Mouse (Mus musculus) liver, adult 2 months (tissue): Measurements from ENCODE around the gene Sarnp. TPM values are rescaled to one million over a fixed set of nuclear protein-coding genes. Genes with fewer than 3 reads are reported as not detected.

Experiments used
- DNase-seq: peaks from one replicate; pipeline ENCODE4 v3.0.0-alpha.2; 2011; ENCODE audit warnings: low read depth, low spot score; ENCODE audit errors: extremely low read depth
- H3K27ac ChIP-seq: fragments of 200-500 bp; replicated peaks from 2 replicates; pipeline ENCODE4 v1.5.1; 2012; ENCODE audit warnings: low read depth, mild to moderate bottlenecking, control low read depth, inconsistent platforms, low read length; ENCODE audit not compliant: insufficient read depth
- H3K27me3 ChIP-seq: fragments of 200-500 bp; 2 replicates; pipeline ENCODE4 v1.6.1; 2012; ENCODE audit warnings: mild to moderate bottlenecking, moderate library complexity, low read length, inconsistent platforms; ENCODE audit not compliant: control insufficient read depth, insufficient read depth
- H3K36me3 ChIP-seq: fragments of 200-500 bp; 2 replicates; pipeline ENCODE4 v1.6.1; 2012; ENCODE audit warnings: low read length, inconsistent platforms; ENCODE audit not compliant: control insufficient read depth, insufficient read depth
- H3K4me1 ChIP-seq: fragments of 200-500 bp; 2 replicates; pipeline ENCODE4 v1.6.1; 2011; ENCODE audit warnings: low read length; ENCODE audit not compliant: control insufficient read depth, insufficient read depth
- H3K4me3 ChIP-seq: fragments of 200-500 bp; 2 replicates; pipeline ENCODE4 v1.5.1; 2011; ENCODE audit warnings: low read depth, mild to moderate bottlenecking, control low read depth, low read length, moderate library complexity; ENCODE audit not compliant: insufficient read depth
- H3K79me2 ChIP-seq: fragments of 200-500 bp; 2 replicates; pipeline ENCODE4 v1.6.1; 2012; ENCODE audit warnings: inconsistent platforms, mild to moderate bottlenecking, low read length, moderate library complexity; ENCODE audit not compliant: control insufficient read depth, insufficient read depth
- H3K9ac ChIP-seq: fragments of 200-500 bp; 2 replicates; pipeline ENCODE4 v1.6.1; 2012; ENCODE audit warnings: low read depth, mild to moderate bottlenecking, control low read depth, inconsistent platforms, low read length
- CTCF ChIP-seq: fragments of 200-500 bp; IDR thresholded peaks from 2 replicates; pipeline ENCODE4 v1.5.1; 2011; ENCODE audit warnings: low read depth, low read length, control low read depth
- POLR2A ChIP-seq: fragments of 200-500 bp; IDR thresholded peaks from 2 replicates; pipeline ENCODE4 v1.6.1; 2011; ENCODE audit warnings: low read length, control low read depth; ENCODE audit not compliant: insufficient read depth; ENCODE audit errors: extremely low read depth
- WGBS: fragments of 180-500 bp; shearing (Covaris S2); methylation state at CpG from one replicate; pipeline ENCODE4 v1.1.7; 2018; 5-methylcytosine and 5-hydroxymethylcytosine counted together
- polyA plus RNA-seq: library from polyadenylated mRNA; depleted of rRNA; stranded (reverse); fragments of >200 nt; gene quantifications from 2 replicates; pipeline ENCODE4 v1.2.3, GENCODE M21; 2012
- total RNA-seq: library from RNA; depleted of rRNA; stranded (reverse); fragments of >200 nt; gene quantifications from 2 replicates; pipeline ENCODE4 v1.2.3, GENCODE M21; 2014

Gene Sarnp
- total and polyA plus RNA-seq, 2 experiments = 6.7 to 25.8 TPM

DNA sequence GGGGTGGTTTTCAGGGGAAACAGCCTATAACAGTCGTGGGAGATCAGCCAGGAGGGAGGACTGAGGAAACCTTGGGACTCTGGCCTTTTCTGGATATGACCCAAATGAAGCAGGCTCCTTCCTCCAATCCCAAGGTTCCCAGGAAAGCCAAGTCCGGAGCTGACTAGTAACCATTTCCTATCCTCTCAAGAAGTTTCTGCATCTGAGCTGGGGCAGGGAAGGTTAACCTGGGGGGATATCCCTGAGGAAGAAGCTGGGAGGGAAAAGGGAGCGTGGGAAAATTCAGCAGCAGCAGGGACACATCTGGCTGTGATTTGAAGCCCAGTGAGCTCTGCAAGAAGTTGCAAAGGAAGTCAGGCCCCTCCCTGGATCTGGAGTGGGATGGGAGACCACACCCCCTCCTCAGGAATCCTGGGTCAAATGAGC lies 103.6 kb downstream of the Sarnp start:
- H3K27ac ChIP-seq = peak overlapping the region; percentile 37
- H3K27me3 ChIP-seq = no peaks in the 10 kb centered on the region
- DNase-seq = peak; percentile 35
- no peaks in the 10 kb centered on the region for H3K36me3 ChIP-seq
- 0 out of 2 replicates have a peak, but pooled peaks cover 2% of the 10 kb centered on the region for H3K79me2 ChIP-seq
- TF ChIP-seq CTCF (no peak), POLR2A (no peak)
- peaks cover 30% of the 10 kb centered on the region for H3K4me1 ChIP-seq
- WGBS = 41% methylated on average over 3 of the region's 3 CpGs
- H3K9ac ChIP-seq = no peak overlapping the region
- no peak overlapping the region for H3K4me3 ChIP-seq

- Histone ChIP-seq H3K27me3 (no peaks in the 10 kb centered on the region), H3K4me3 (no peak overlapping the region), H3K9ac (no peak overlapping the region), H3K36me3 (no peaks in the 10 kb centered on the region), H3K4me1 (peaks cover 30% of the 10 kb centered on the region), H3K27ac (peak overlapping the region; percentile 37), H3K79me2 (0 out of 2 replicates have a peak, but pooled peaks cover 2% of the 10 kb centered on the region)
- WGBS = 7% methylated on average over 1 of the region's 1 CpGs
- peak; percentile 33 for DNase-seq
- no peak for TF ChIP-seq CTCF
- TF ChIP-seq POLR2A = no peak
Observed at GRCm38 (mm10) chr10:128921251-128921650, 104.1 kb downstream of the Sarnp start.

- TF ChIP-seq POLR2A (no peak), CTCF (no peak)
- H3K9ac ChIP-seq = peak overlapping the region; percentile 50
- H3K36me3 ChIP-seq = no peaks in the 10 kb centered on the region
- 58% methylated on average over 16 of the region's 16 CpGs for WGBS
- 0 out of 2 replicates have a peak, but pooled peaks cover 2% of the 10 kb centered on the region for H3K79me2 ChIP-seq
- H3K4me1 ChIP-seq = peaks cover 30% of the 10 kb centered on the region
- peak overlapping the region; percentile 30 for H3K27ac ChIP-seq
- H3K27me3 ChIP-seq = no peaks in the 10 kb centered on the region
- peak overlapping the region; percentile 11; the same call in 1 of the 2 replicates for H3K4me3 ChIP-seq
- DNase-seq = no peak
Observed at GRCm38 (mm10) chr10:128921883-128922821, 105.0 kb downstream of the Sarnp start.

GRCm38 (mm10) chr10:128922822-128923012 lies 105.6 kb downstream of the Sarnp start, which contains the start of gene Rdh5:
Rdh5 (minus strand) TSS chr10:128922888.
- WGBS = 6% methylated on average over 1 of the region's 1 CpGs
- H3K4me3 ChIP-seq = peak within 1 kb of the TSS; percentile 70

DNA sequence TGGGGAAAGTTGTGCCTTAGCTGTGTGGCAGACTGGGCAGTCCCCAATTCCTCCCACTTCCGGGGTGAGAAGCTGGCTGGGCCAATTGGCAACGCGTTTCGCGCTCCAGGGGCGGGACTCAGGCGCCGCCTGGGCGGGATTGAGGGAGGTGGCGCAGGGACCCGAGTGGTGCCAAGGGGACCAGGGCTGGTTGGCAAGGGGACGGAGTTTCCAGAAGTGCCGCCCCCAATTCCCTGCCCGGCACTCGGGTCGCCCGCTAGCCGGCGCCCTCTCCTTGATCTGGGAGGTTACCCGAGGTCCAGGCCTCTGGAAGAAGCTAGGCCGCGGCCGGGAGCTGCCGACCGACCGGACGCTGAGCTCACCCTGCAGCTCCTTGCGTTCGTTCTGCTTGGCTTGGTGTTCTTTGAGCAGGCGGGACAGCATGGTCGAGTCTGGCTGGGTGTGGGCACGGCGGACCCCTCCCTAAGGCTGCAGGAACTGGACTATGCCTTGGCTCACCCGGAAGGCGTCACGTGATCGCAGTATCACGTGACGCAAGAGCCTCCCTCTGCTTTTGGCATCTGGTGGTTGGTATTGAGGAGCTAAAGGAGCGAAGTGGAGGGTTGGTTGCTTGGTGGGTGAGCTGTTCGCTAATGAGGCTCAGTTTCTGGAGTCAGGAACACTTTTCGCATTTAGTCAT lies 106.0 kb downstream of the Sarnp start:
- Histone ChIP-seq H3K79me2 (0 out of 2 replicates have a peak, but pooled peaks cover 2% of the 10 kb centered on the region), H3K27me3 (no peaks in the 10 kb centered on the region), H3K36me3 (no peaks in the 10 kb centered on the region), H3K9ac (peak overlapping the region; percentile 90), H3K4me1 (peaks cover 30% of the 10 kb centered on the region), H3K4me3 (peak overlapping the region; percentile 70), H3K27ac (peak overlapping the region; percentile 95)
- TF ChIP-seq CTCF = peak; percentile 45
- peak; percentile 39; the same call in 1 of the 2 replicates for TF ChIP-seq POLR2A
- DNase-seq = peak; percentile 93
- WGBS = under 1% methylated on average over 42 of the region's 42 CpGs

More at GRCm38 (mm10) chr10:128922822-128923012, 105.6 kb downstream of the Sarnp start, which contains the start of gene Rdh5:
- Histone ChIP-seq H3K9ac (peak within 1 kb of the TSS; percentile 90), H3K36me3 (no peaks in the 10 kb centered on the region), H3K79me2 (0 out of 2 replicates have a peak, but pooled peaks cover 2% of the 10 kb centered on the region), H3K27me3 (no peaks in the 10 kb centered on the region), H3K27ac (peak within 1 kb of the TSS; percentile 95), H3K4me1 (peaks cover 30% of the 10 kb centered on the region)
- TF ChIP-seq POLR2A (no peak), CTCF (no peak)
- no peak for DNase-seq
